Mouse (Mus musculus): ENCODE measurements around the gene Dgka. TPM values are rescaled to one million over a fixed set of nuclear protein-coding genes. Genes with fewer than 3 reads are reported as not detected.
"Not testable (repeated sequence)": the region's sequence is repeated elsewhere in the genome, so short reads cannot be mapped to it uniquely, and the experiment has no call there.

The Dgka gene
- polyA plus RNA-seq, 1 experiment from 2014 or later, result 2.9 TPM

DNA sequence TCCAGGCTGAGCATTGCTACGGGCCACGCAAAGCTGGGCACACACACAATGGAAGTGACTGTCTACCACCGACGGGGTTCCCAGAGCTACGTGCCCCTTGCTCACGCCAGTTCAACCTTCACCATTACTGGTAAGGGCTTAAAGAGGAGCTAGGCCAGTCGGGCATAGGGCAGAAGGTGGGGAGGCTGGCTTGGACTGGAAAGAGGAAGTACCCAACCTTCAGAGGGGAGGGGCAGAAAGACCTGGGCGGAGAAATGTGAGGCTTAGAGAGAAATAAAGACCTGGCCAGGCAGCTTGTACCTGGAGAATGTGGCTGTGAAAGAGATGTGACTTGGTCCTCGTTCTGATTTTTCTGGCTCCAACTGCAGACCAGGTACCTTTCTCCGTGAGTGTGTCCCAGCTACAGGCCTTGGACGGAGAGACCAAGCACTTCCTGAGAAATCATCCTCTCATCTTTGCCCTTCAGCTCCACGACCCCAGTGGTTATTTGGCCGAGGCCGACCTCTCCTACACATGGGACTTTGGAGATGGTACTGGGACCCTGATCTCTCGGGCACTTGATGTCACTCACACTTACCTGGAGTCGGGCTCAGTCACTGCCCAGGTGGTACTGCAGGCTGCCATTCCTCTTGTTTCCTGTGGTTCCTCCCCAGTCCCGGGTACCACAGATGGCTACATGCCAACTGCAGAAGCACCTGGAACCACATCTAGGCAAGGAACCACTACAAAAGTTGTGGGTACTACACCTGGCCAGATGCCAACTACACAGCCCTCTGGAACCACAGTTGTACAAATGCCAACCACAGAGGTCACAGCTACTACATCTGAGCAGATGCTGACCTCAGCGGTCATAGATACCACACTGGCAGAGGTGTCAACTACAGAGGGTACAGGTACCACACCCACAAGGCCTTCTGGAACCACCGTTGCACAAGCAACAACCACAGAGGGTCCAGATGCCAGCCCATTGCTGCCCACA is 28.8 kb downstream of the Dgka start:
- no peak overlapping the region for H3K4me3 ChIP-seq (ENCODE audit: low read depth, low read length)
- H3K4me1 ChIP-seq (ENCODE audit: insufficient read depth), result no peaks in the 10 kb centered on the region
- H3K9ac ChIP-seq (replicated peaks), result no peak overlapping the region
- no peak overlapping the region for H3K4me2 ChIP-seq (ENCODE audit: low read depth, low read length)
- H3K27me3 ChIP-seq (ENCODE audit: insufficient read depth, low read length), result no peaks in the 10 kb centered on the region
- WGBS (ENCODE audit: insufficient replicate concordance), result 62% methylated on average over 19 of the region's 19 CpGs
- H3K27ac ChIP-seq (ENCODE audit: low read depth), result no peak overlapping the region
- no peaks in the 10 kb centered on the region; the same call in 1 of the 2 replicates for H3K36me3 ChIP-seq (replicated peaks; ENCODE audit: insufficient read depth, low read length)
- peak; percentile 34 for DNase-seq
- no peaks in the 10 kb centered on the region for H3K9me3 ChIP-seq (ENCODE audit: low read length)
- TF ChIP-seq CTCF (IDR thresholded peaks at IDR 0.05; ENCODE audit: low read depth) (no peak), EP300 (IDR thresholded peaks at IDR 0.05; ENCODE audit: low read depth) (no peak)
- ATAC-seq, result 0 out of 2 replicates have a peak, but pooled peaks have one; percentile 25

DNA sequence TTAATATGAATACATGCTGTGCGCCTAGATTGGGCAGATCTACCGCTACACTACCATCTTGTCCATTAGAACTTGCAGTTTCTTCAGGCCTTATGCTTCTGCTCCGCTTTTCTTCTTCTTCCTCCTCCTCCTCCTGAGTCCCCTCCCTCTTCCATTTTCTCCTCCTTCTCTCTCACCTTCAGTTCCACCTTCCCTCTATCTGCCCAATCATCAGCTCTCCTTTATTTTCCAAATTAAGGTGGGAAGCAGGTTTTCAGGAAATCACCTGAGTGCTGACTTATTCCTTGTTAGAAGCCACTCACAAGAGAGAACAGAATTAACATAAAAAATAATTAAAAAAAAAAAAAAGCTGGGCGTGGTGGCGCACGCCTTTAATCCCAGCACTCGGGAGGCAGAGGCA is 33.3 kb downstream of the Dgka start:
- WGBS (ENCODE audit: insufficient replicate concordance), result 94% methylated on average over 7 of the region's 7 CpGs
- not testable (repeated sequence) for H3K9me3 ChIP-seq (ENCODE audit: low read length); H3K36me3 ChIP-seq (replicated peaks; ENCODE audit: insufficient read depth, low read length); H3K4me2 ChIP-seq (ENCODE audit: low read depth, low read length); DNase-seq; H3K4me1 ChIP-seq (ENCODE audit: insufficient read depth); H3K9ac ChIP-seq (replicated peaks); H3K27ac ChIP-seq (ENCODE audit: low read depth); ATAC-seq; H3K27me3 ChIP-seq (ENCODE audit: insufficient read depth, low read length); H3K4me3 ChIP-seq (ENCODE audit: low read depth, low read length)

DNA sequence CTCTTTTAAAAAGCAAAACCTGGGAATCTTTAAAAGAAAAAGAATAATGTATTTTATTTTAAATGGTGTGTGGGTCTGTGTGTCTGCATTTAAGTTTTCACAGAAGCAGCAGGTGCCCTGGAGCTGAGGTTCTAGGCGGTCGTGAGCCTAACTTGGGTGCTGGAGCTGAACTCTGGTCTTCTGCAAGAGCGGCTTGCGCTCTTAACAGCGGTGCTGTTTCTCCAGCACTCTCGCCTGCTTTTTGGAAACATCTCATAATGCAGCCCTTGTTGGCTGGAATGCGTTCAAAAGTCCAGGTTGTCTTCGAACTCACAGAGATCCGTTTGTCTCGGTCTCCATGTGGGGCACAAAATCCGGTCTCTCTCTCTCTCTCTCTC is 39.4 kb downstream of the Dgka start:
- no peaks in the 10 kb centered on the region for H3K27me3 ChIP-seq (ENCODE audit: insufficient read depth, low read length)
- TF ChIP-seq CTCF (IDR thresholded peaks at IDR 0.05; ENCODE audit: low read depth) (no peak), EP300 (IDR thresholded peaks at IDR 0.05; ENCODE audit: low read depth) (no peak)
- peaks cover 21% of the 10 kb centered on the region for H3K4me1 ChIP-seq (ENCODE audit: insufficient read depth)
- H3K4me2 ChIP-seq (ENCODE audit: low read depth, low read length), result peak overlapping the region; percentile 92
- peaks cover 28% of the 10 kb centered on the region for H3K36me3 ChIP-seq (replicated peaks; ENCODE audit: insufficient read depth, low read length)
- 14% methylated on average over 11 of the region's 11 CpGs for WGBS (ENCODE audit: insufficient replicate concordance)
- peak overlapping the region; percentile 76 for H3K27ac ChIP-seq (ENCODE audit: low read depth)
- H3K4me3 ChIP-seq (ENCODE audit: low read depth, low read length), result peak overlapping the region; percentile 98
- no peaks in the 10 kb centered on the region for H3K9me3 ChIP-seq (ENCODE audit: low read length)
- peak; percentile 22 for ATAC-seq
- no peak for DNase-seq
- H3K9ac ChIP-seq (replicated peaks), result peak overlapping the region; percentile 68

DNA sequence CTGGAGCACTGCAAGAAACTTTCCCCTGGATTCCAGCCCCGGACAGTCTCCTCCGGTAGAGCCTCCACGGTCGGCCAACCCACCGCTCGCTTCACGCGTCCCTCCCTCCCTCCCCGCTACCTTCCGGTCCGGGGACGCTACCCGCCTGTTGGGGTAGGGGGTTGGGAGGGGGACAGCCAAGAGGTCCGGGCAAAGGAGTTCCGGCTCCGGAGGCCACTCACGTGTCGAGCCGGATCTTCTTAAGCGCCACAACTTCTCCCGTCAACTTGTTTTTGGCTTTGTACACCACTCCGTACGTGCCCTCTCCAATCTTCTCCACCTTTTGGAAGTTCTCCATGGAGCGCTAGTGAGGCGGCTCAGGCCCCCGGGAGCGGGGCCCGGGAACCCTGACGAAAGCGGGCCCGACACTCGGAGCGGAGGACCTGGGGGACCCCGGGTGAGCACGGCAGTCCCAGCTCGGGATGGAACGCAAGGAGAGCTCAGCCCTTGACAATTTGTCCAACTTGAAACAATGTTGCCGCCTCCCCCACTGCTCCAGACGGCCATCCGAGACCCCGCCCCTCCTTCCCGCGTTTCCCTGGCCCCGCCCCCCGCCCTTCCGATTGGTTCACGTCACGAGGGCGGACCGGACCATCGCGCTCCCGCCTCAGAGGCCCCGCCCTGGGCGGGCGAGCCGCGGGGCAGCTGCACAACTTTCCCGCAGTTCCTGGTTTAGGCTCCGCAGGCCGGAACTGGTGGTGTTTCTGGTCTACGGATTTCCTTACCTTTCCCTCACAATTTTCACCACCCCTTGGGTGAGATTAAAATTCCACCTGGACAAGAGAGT is 40.0 kb downstream of the Dgka start, which contains the start of gene Cdk2:
Gene Cdk2, minus strand, starts transcription at position 541 of the 826 bp plus-strand sequence.
- Histone ChIP-seq H3K27ac (ENCODE audit: low read depth) (peak within 1 kb of the TSS; percentile 99), H3K4me2 (ENCODE audit: low read depth, low read length) (peak within 1 kb of the TSS; percentile 92), H3K27me3 (ENCODE audit: insufficient read depth, low read length) (no peaks in the 10 kb centered on the region), H3K9me3 (ENCODE audit: low read length) (no peaks in the 10 kb centered on the region), H3K9ac (replicated peaks) (peak within 1 kb of the TSS; percentile 95), H3K4me3 (ENCODE audit: low read depth, low read length) (peak within 1 kb of the TSS; percentile 98), H3K4me1 (ENCODE audit: insufficient read depth) (peaks cover 21% of the 10 kb centered on the region), H3K36me3 (replicated peaks; ENCODE audit: insufficient read depth, low read length) (peaks cover 34% of the 10 kb centered on the region)
- peak; percentile 94 for ATAC-seq
- TF ChIP-seq EP300 (IDR thresholded peaks at IDR 0.05; ENCODE audit: low read depth) (peak; percentile 21; the same call in 1 of the 2 replicates), CTCF (IDR thresholded peaks at IDR 0.05; ENCODE audit: low read depth) (no peak)
- WGBS (ENCODE audit: insufficient replicate concordance), result under 1% methylated on average over 59 of the region's 62 CpGs
- peak; percentile 97 for DNase-seq

GRCm38 (mm10) chr10:128703895-128704294 is 40.8 kb downstream of the Dgka start, which contains the start of gene Pmel:
Gene Pmel (plus strand): TSS chr10:128704195.
- Histone ChIP-seq H3K27ac (ENCODE audit: low read depth) (peak within 1 kb of the TSS; percentile 99), H3K27me3 (ENCODE audit: insufficient read depth, low read length) (no peaks in the 10 kb centered on the region), H3K36me3 (replicated peaks; ENCODE audit: insufficient read depth, low read length) (peaks cover 42% of the 10 kb centered on the region), H3K4me1 (ENCODE audit: insufficient read depth) (peaks cover 21% of the 10 kb centered on the region), H3K9ac (replicated peaks) (peak within 1 kb of the TSS; percentile 95), H3K4me3 (ENCODE audit: low read depth, low read length) (peak within 1 kb of the TSS; percentile 98), H3K9me3 (ENCODE audit: low read length) (no peaks in the 10 kb centered on the region), H3K4me2 (ENCODE audit: low read depth, low read length) (peak within 1 kb of the TSS; percentile 92)
- WGBS (ENCODE audit: insufficient replicate concordance), result 22% methylated on average over 4 of the region's 4 CpGs
- DNase-seq, result no peak
- ATAC-seq, result no peak
- TF ChIP-seq CTCF (IDR thresholded peaks at IDR 0.05; ENCODE audit: low read depth) (no peak), EP300 (IDR thresholded peaks at IDR 0.05; ENCODE audit: low read depth) (no peak)

Data from liver, postnatal 0 days (tissue).